Mouse (Mus musculus): ENCODE measurements around the gene Ppp1r9b.
A peak's percentile ranks its signal among the peaks of the same experiment; 100 is the strongest.
"Not testable (repeated sequence)": the region's sequence is repeated elsewhere in the genome, so short reads cannot be mapped to it uniquely, and the experiment has no call there.

Ppp1r9b gene

DNA sequence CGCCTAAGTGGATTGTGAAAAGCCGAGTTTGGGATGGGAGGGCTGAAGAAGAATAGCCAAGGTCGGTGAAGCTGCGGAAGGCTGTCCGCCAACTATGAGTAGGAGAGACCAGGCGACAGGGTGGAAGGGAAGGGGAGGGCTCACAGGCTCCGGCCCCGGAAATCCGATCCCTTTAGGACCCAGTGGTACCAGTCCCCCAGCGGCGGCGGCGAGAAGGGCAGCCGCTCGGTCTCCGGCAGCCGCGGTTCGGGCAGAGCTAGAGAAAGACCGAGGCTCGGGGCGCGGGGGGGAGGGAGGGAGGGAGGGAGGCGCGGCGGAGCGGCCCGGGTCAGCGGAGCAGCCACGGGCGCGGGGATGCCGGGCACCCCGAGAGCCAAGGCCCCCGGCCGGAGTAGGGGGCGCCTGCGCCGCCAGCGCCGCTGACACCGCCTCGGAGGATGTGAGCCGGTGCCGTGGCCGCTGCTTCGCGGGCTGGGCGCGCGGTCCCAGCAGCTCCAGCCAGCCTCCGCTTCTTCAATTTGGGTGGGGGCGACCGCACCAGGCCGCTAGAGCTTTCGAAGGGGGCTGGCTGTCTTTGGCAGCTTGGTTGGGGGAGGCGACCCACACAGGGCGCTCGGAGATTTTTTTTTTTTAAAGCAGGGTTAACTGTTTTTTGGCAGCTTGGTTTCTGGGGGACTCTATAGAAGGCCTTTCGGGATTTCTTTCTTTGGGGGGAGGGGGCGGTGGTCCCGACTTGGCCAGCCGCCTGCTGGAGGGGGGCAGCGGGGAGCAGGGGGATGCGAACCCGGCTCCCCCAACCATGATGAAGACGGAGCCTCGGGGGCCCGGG lies at the start of gene Ppp1r9b:
Gene Ppp1r9b (plus strand): TSS at position 287 of the 829 bp plus-strand sequence.
- DNase-seq (ENCODE audit: low spot score in 2 of 2): peak; percentile 87 to 93

DNA sequence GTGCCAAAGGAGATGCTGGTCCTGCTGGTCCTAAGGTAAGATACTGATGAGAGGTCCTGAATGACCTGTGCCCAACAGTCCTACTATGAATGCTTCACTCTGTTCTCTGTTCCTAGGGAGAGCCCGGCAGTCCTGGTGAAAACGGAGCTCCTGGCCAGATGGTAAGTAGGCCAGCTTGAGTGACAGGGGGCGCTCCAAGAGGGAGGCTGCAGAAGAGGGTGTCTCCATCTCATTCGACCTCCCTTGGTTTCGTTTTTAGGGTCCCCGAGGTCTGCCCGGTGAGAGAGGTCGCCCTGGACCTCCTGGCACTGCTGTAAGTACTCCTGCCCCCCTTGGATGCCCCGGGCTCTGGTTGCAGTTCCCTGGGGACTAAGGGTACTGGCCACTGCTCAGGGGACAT lies 49.7 kb upstream of the Ppp1r9b start:
- DNase-seq (ENCODE audit: low spot score in 2 of 2): no peak

DNA sequence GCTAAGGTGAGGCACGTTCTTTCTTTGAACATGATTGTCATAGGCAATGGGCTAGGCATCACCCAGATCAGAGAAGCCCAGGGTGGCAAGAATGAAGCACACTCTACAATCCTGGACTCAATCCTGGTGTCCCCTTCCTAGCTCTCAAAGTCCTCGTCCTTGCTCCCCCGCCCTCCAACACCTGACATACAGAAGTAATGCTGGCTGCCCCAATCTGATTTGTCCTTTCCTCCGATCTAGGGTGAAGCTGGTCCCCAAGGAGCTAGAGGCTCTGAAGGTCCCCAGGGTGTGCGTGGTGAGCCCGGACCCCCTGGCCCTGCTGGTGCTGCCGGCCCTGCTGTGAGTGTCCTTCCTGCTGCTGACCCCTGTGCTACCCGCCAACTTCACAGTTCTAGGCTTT lies 49.1 kb upstream of the Ppp1r9b start:
- no peak for DNase-seq (ENCODE audit: low spot score in 2 of 2)

DNA sequence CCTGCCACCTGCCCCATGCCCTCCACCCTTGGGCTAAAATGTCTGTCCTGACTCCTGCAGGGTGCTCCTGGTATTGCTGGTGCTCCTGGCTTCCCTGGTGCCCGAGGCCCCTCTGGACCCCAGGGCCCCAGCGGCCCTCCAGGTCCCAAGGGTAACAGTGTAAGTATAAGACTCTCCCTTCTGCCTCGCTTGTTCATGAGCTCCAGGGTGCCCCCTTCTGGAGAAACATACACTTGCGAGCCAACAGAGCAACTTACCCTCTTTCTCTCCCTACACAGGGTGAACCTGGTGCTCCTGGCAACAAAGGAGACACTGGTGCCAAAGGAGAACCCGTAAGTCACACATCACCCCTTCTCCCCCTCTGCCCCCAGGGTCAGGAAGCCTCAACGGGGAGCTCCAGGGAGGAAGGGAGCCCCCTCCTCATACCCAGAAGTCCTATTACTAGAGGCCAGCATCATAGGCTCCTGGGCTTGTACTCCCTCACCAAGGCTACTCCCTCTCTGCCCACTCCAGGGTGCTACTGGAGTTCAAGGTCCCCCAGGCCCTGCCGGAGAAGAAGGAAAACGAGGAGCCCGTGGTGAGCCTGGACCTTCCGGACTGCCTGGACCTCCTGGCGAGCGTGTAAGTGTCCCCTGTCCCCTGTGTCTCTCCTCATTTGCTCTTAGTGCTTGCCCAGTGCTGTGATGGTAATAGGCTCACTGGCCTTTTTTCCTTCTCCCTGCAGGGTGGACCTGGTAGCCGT lies 48.4 kb upstream of the Ppp1r9b start:
- no peak for DNase-seq (ENCODE audit: low spot score in 2 of 2)

DNA sequence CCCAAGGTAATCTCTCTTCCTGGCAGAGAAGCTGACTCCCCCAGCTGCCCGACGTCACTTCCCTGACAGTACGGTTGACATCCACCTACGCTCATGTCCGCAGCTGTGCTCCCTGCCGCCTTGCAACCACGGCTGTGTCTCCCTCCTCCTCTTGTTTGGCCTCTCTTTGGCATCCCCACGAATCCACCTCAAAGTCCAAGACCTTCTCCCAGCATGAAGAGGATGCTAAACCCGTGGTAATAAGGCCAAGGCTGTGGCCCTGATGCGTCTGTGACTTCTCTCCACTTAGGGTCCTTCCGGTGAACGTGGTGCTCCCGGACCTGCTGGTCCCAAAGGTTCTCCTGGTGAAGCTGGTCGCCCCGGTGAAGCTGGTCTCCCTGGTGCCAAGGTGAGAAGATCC lies 47.8 kb upstream of the Ppp1r9b start:
- DNase-seq (ENCODE audit: low spot score in 2 of 2): no peak

DNA sequence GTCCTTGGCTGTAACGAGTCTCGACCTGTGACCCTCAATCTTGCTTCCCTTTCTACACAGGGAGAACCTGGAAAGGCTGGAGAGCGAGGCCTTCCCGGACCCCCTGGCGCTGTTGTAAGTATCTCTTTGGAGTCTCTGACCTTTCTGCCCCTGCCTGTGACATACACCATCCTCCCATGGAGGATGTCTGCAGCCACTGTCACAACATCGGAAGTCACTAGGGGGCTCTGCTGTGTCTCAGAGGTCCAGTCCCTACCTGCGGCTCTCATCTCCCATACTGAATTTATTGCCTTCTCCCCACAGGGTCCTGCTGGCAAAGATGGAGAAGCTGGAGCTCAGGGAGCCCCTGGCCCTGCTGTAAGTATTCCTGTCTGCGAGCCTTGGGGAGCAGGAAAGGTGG lies 46.5 kb upstream of the Ppp1r9b start:
- DNase-seq (ENCODE audit: low spot score in 2 of 2): no peak

DNA sequence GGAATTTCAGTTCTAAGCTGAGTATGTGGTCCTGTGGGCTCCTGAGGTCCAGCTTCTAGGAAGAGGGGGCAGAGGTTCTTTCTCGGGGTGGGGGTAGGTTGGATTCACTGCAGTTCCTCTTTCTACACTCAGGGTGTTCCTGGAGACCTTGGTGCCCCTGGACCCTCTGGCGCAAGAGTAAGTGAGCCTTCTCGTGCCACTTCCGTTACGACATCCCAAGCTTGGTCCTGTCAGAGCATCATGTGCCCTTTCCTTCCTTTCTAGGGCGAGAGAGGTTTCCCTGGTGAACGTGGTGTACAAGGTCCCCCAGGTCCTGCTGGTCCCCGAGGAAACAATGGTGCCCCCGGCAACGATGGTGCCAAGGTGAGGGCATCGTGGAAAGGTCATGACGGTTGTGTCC lies 45.6 kb upstream of the Ppp1r9b start:
- DNase-seq (ENCODE audit: low spot score in 2 of 2): no peak

DNA sequence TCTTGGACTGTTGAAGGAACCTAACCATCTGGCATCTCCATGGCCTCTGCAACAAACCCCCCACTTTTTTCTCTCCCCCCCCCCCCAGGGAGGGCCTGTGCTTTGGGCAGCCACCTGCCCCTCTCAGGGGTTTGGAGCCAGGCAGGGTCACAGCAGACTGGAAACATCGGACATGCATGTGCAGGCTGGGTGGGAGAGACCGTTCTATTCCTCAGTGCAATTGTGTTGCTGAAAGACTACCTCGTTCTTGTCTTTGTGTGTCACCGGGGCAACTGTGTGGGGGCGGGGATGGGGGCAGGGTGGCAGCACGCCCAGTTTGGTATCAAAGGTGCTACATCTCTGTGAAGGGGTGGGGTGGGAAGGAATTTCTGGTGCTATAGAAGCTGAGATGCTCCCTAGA lies 38.7 kb upstream of the Ppp1r9b start:
- no peak for DNase-seq (ENCODE audit: low spot score in 2 of 2)

DNA sequence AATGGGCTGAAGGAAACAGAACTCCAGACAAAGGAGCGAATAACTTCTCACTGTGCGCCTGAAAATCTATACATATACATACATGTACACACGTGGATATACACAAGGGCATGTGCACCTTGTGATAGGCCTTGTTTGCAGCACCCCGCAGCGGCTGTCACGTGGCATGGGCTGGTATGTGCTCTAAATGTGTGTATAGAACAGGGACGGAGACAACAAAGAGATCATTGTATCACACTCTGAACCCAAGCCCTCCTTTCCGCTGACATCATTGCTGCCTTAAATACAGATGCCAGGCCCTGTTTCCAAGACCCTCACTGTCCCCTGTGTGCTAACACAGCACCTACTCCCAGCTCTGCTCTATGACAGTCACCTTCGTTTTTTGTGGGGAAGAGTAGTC lies 35.7 kb upstream of the Ppp1r9b start:
- DNase-seq (ENCODE audit: low spot score in 2 of 2): no peak

DNA sequence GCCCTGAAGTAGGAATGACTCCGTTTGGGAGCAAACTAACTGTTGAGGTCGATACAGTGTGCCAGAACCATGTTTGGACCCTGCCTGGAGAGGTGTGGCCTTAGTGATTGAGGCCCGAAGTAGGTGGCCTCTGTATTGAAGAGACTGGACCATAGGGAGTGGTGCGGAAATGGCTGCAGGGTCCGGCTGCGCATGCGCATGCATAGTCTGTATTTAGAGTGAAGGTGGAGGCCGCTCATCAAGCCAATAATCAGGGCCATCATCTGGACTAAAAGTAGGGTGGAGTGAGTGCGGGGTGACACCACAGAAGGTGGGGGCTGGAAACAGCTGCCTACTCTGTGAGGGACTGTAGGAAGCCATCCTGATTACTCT lies 33.2 kb upstream of the Ppp1r9b start:
- DNase-seq (ENCODE audit: low spot score in 2 of 2): no peak

DNA sequence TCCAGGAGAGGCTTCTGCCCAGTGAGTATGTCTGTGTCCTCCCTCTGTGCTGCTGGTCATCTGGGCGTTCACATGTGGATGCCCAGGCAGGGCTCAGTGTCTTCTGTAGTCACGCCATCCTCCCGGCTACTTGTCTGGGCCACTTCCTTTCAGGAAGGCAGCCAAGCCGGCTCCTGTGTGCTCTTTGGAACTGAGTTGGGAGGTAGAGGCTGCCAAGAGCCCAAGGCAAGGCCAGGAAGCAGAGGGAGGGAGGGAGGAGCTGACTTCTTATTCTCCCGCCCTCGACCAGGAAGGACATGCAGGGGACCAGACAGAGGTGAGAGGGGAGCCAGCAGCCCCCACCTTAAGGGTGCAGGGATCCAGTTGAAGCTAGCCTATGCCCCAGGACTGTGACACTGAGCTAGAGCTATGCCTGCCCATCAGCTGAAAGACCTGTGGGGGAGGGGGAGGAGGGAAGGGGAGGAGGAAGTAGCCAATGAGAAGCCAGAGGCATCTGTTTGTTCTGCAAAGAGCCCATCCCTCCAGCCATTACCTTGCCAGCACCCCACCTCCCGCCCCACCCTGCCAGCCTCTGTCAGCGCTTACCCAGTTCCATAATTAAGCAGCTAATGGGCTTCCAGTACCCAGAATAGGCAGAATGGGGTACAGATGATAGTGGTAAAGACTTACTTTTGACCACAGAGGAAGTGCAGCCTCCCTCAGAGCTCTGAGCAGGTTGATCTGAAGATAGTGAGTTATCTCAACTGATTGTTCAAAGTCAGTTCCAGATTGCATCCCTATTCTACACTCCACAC lies 32.6 kb upstream of the Ppp1r9b start:
- DNase-seq (ENCODE audit: low spot score in 2 of 2): peak in 1 of 2 experiments; percentile 80

DNA sequence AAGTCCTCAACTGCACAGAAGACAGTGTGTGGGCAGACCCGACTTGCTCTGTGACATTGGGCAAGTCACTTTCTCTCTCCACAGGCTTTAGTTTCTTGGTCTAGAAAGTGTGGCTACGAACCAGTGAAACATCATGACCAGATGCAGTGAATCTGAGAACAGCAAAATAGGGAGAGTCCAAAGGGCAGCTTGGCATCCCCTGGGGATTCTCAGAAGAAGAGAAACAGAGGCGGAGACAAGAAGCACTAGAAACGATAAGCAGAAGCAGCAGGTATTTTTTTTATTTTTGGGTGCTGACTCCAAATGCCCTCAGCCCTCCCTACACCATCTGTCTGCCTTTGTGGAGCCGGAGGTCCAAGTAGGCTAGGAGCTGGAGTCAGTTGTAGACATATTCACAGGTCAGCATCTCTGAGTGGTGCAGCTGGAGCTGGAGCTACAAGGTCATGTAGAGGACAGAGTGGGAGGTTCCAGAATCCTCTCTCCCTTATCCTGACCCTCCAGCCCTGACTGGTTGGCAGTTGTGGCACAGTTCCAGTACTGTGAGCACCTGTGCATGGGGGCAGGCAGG lies 28.2 kb upstream of the Ppp1r9b start:
- DNase-seq (ENCODE audit: low spot score in 2 of 2): no peak

DNA sequence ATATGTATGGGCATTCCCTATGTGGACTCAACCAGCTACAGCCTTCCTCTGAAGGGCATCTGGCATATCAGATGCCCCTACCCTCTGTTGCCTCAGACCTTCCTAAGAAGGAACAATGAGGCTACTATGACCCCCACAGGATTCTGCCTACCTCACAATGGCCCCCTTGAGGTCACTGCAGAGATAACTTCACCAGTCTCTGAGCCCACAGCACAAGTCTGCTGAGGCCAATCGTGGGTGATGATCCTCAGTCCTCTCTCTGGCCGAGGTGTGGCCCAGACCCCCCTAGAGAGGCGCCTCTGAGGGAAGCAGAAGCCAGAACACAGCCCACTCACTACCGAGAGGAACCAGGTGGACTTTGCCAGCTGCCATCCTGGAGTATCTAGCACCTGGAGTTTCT lies 23.4 kb upstream of the Ppp1r9b start, which contains the start of gene Hils1:
Gene Hils1 (plus strand): TSS at position 175 of the 400 bp plus-strand sequence.
- no peak for DNase-seq (ENCODE audit: low spot score in 2 of 2)

DNA sequence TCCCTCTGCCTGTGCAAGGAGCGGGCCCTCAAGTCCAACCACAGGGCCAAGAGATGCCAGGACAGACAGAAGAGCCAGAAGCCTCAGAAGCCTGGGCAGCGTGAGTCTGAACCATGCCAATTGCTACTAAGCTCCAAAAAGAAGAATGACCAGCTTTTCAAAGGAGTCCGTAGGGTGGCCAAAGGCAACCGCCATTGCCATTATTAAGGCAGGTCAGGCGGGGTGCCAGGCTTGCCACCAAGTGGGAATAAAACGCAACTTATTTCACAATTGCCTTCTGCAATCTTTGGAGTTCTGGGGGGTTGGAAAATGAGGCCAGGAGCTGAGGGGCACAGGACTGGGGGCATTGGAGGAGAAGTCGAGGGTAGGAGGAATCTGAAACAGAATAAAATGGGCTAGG lies 22.6 kb upstream of the Ppp1r9b start:
- DNase-seq (ENCODE audit: low spot score in 2 of 2): no peak

DNA sequence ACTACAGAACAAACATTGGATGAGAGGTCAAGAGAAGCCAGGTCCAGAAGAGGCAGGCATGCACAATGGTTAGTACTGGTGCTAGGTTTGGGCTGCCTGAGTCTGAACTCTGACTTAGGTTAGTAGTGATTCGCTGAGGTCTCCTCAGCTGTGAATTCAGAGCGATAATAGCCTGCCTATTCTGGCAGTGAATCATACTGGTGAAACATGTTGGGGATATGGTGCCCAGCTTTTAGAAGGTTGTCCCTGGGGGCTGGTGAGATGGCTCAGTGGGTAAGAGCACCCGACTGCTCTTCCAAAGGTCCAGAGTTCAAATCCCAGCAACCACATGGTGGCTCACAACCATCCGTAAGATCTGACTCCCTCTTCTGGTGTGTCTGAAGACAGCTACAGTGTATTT lies 21.1 kb upstream of the Ppp1r9b start:
- not testable (repeated sequence) for DNase-seq (ENCODE audit: low spot score in 2 of 2)

DNA sequence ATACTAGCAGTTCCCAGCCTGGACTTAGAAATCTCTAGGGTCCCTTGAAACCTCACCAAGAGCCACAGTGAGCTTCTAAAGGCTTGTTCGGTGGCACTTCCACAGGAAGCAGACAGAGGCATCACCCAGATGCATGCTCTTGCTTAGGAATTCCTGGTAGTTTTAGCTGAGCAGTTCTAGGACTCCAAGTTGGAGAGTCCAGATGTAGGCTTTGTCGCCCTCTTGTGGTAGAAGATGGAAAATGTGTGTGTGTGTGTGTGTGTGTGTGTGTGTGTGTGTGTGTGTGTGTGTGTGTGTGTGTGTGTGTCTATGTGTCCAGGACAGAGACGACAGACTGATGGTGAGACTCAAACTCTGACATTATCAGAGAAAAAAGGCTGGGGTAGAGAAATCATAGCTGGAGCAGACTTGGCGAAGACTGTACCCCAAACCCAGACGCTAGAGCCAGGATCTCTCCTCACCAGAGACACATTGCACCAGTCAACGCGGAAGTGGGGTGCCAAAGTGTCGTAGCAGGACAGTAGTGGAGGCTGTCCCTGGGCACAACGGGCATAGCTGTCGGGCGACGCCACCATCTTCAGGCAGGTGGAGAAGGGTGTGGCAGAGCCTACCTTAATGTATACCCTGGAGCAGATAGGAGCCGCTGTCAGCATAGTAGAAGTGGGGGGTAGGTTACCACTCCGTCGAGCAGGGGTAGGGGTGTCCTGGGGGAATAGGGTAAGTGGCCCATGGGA lies 20.5 kb upstream of the Ppp1r9b start:
- DNase-seq (ENCODE audit: low spot score in 2 of 2): peak in 1 of 2 experiments; percentile 65

DNA sequence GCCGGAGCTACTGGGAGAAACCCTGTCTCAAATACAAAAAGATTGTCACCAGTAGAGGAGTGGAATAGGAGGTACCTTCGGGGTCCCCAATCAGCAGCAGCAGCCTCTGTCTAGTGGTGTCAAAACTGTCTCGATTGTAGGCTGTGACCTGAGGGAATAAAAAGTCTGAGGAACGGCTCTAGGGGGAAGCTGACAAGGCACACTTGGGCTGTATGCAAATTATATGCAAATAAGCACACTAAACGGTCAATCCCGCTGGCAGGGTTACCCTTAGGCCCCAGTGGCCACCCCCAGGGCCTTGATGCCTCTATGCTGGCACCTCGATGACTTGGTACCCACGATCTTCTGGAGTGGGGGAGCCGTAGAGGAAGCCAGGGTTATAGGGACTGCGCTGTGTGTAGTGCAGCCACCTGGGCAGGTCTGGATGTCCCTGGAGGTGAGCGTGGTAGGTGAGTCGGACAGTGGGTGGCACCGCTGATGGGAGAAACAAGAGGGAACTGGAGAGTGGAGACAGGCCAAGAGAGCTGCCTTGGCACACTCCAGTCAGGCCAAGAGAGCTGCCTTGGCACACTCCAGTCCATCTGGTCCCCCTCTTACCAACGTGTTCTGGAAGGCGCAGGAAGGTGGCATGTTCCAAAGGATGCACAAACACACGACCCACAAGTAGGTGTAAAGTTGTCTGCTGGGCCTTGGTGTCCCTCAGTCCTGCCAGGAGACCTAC lies 18.8 kb upstream of the Ppp1r9b start:
- no peak for DNase-seq (ENCODE audit: low spot score in 2 of 2)

DNA sequence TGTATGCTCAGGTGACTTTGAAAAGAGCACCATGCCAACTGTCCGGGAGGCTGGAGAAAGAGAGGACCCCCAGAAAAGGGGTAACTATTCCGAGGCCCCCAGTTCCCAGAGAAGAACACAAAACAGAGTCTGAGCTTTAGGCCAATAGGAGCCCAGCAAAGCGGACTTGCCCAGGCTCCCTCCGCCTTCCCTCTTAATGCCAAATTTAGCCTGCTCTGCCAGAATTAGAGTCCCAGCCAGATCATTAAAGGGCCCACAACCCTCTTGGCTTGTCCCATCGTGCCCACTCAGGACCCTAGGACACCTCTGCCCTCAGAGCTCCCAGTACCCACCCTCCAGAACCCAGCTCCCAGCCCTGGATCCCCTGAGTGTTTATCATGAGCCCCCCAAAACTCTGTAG lies 17.9 kb upstream of the Ppp1r9b start:
- DNase-seq (ENCODE audit: low spot score in 2 of 2): no peak

DNA sequence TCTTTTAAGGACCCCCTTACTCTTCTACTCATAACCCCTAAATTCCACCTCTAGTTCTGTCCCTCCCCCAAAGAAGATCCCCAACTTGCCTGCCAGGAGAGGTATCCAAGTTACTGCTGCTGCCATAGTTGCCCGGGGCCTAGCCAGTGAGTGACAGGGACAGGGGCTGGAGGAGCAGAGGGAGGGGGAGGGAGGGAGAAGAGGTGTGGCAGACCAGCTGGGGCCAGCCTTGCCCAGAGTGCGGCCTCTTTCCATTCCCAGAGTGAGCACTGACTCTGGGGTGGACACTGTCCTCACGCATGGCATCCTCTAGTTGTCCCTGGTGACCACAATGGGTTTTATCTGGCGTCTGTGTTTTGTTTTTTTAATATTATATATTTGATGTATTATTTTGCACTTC lies 17.5 kb upstream of the Ppp1r9b start:
- DNase-seq (ENCODE audit: low spot score in 2 of 2): no peak

DNA sequence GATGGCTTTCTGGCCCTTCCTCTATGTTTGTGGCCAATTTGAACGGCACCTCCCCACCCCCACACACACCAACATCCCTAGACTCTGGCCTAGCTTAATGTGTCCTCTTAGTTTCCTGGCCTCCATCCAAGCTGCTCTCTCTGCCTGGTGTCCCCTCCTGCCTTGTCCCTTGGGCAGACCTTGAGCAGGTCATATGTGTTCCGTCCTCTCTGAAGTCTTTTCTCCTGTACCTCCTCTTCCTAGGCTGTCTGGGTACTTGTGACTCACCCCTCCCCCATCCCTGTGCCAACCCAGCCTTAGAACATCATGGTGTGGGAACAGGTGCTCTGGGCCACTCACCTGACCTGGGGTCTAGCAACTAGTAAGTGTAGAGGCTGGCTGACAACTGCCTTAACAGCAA lies 15.9 kb upstream of the Ppp1r9b start:
- DNase-seq (ENCODE audit: low spot score in 2 of 2): no peak

DNA sequence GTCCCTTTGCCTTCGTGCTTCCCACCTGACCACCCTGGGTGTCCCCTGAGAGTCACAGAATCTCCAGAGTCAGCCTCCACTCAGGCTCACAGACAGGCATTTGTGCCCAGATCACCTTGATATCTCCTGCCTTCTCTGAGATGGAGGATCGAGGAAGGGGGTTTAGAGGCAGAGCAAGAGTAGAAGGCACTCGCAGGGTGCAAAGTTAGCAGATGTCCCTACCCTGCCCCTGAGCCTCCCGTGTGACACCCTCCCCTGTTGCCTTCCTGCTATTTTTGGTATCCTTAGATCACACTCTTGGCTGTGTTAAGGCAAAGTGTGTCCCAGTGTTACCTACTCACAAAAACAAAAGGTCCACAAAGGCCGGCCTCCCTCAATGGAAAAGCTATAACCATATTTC lies 14.6 kb upstream of the Ppp1r9b start, which contains the start of gene Sgca:
Gene Sgca (minus strand): TSS at position 129 of the 400 bp plus-strand sequence.
- DNase-seq (ENCODE audit: low spot score in 2 of 2): no peak
